Mouse (Mus musculus): ENCODE data around the gene Trim69. TPM values are rescaled to one million over a fixed set of nuclear protein-coding genes. Genes with fewer than 3 reads are reported as not detected.

The Trim69 gene
- total and polyA plus RNA-seq, 3 experiments, result 0.04 TPM; not detected in 2

DNA sequence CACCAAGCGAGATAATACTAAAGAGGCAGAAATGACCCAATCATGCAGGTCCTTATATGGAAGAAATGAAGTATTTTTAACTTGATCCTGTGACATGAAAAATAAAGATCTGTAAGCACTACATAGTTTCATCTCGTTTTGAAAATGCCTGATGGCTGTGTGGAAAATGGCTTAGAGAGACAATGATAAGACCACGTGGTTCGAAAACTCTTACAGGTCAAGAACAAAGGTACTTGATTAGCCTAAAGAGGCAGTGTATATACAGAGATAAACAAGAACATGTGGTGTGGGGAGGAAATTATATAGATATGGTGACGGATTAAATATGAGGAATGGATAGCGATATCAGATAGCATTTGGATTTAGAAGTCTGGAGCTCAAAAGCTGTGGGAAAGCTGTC lies 10.8 kb downstream of the Trim69 start:
- H3K9me3 ChIP-seq (replicated peaks; ENCODE audit: insufficient read depth, low read length), result no peaks in the 10 kb centered on the region
- peak; percentile 81 for TF ChIP-seq USF1 (IDR thresholded peaks at IDR 0.05; ENCODE audit: low read depth, low read length)
- peak; percentile 44; the same call in 1 of the 2 replicates for TF ChIP-seq MXI1 (IDR thresholded peaks at IDR 0.05; ENCODE audit: low read depth, low read length)
- TF ChIP-seq MYC (IDR thresholded peaks at IDR 0.05; ENCODE audit: low read depth, low read length), result peak; percentile 26; the same call in 1 of the 2 replicates
- no peak for TF ChIP-seq POLR2AphosphoS2 (IDR thresholded peaks at IDR 0.05; ENCODE audit: low read length)
- peak; percentile 92 for TF ChIP-seq MAX (IDR thresholded peaks at IDR 0.05; ENCODE audit: low read length)
- TF ChIP-seq GATA1 (IDR thresholded peaks at IDR 0.05; ENCODE audit: low read depth, low read length), result peak; percentile 46; the same call in 1 of the 2 replicates
- no peak for TF ChIP-seq TBP (IDR thresholded peaks at IDR 0.05; ENCODE audit: low read depth, low read length)
- TF ChIP-seq E2F4 (IDR thresholded peaks at IDR 0.05; ENCODE audit: borderline replicate concordance, low read depth, low read length), result no peak
- peaks cover 0 to 13% of the 10 kb centered on the region in 2 experiments; a peak in 2 of 4 replicates for H3K36me3 ChIP-seq (ENCODE audit: control insufficient read depth in 1 of 2, insufficient read depth in 2 of 2, low read length in 2 of 2)
- peaks cover 8% of the 10 kb centered on the region in 2 experiments; a peak in 3 of 4 replicates for H3K4me1 ChIP-seq (ENCODE audit: control insufficient read depth in 1 of 2, insufficient read depth in 2 of 2, low read length in 2 of 2)
- no peak overlapping the region for H3K9ac ChIP-seq (ENCODE audit: control insufficient read depth, low read depth, low read length, poor library complexity, severe bottlenecking)
- H3K4me3 ChIP-seq (ENCODE audit: control insufficient read depth in 1 of 2, insufficient read depth in 1 of 2, low read depth in 2 of 2, low read length in 2 of 2), result no peak overlapping the region
- no peaks in the 10 kb centered on the region for H3K79me2 ChIP-seq (ENCODE audit: control insufficient read depth, insufficient read depth, low read length, poor library complexity)
- DNase-seq (ENCODE audit: low read depth, low spot score), result no peak
- no peak overlapping the region for H3K27ac ChIP-seq (ENCODE audit: control insufficient read depth, low read depth, low read length)
- no peaks in the 10 kb centered on the region; a peak in 3 of 4 replicates for H3K27me3 ChIP-seq (ENCODE audit: control insufficient read depth in 1 of 2, insufficient read depth in 2 of 2, low read length in 2 of 2)

DNA sequence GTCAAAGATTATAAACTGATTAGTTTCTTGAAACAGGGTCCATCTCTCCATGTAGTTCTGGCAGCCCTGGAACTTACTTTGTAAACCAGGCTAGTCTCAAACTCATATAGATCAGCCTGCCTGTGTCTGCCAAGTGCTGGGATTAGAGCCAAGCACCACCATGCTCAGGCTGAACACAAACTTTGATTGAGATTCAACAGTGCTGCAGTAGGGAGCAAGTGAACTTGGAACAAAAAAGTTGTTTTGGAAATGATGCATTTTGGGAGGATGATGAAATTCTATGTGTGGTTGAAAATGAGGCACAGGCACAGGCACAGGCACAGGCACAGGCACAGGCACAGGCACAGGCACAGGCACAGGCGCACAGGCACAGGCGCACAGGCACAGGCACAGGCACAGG lies 11.7 kb downstream of the Trim69 start:
- TF ChIP-seq USF1 (IDR thresholded peaks at IDR 0.05; ENCODE audit: low read depth, low read length), result no peak
- no peak for TF ChIP-seq EP300 (IDR thresholded peaks at IDR 0.05; ENCODE audit: low read depth in 1 of 2, low read length in 2 of 2)
- no peak for TF ChIP-seq TAL1 (IDR thresholded peaks at IDR 0.05; ENCODE audit: low read length)
- Histone ChIP-seq H3K79me2 (ENCODE audit: control insufficient read depth, insufficient read depth, low read length, poor library complexity) (no peaks in the 10 kb centered on the region), H3K9me3 (replicated peaks; ENCODE audit: insufficient read depth, low read length) (no peaks in the 10 kb centered on the region), H3K9ac (ENCODE audit: control insufficient read depth, low read depth, low read length, poor library complexity, severe bottlenecking) (no peak overlapping the region), H3K27ac (ENCODE audit: control insufficient read depth, low read depth, low read length) (no peak overlapping the region), H3K4me3 (ENCODE audit: control insufficient read depth in 1 of 2, insufficient read depth in 1 of 2, low read depth in 2 of 2, low read length in 2 of 2) (no peak overlapping the region), H3K4me1 (ENCODE audit: control insufficient read depth in 1 of 2, insufficient read depth in 2 of 2, low read length in 2 of 2) (peaks cover 8% of the 10 kb centered on the region in 2 experiments; a peak in 3 of 4 replicates), H3K27me3 (ENCODE audit: control insufficient read depth in 1 of 2, insufficient read depth in 2 of 2, low read length in 2 of 2) (no peaks in the 10 kb centered on the region; a peak in 3 of 4 replicates), H3K36me3 (ENCODE audit: control insufficient read depth in 1 of 2, insufficient read depth in 2 of 2, low read length in 2 of 2) (peaks cover 0 to 13% of the 10 kb centered on the region in 2 experiments; a peak in 2 of 4 replicates)
- no peak for DNase-seq (ENCODE audit: low read depth, low spot score)

DNA sequence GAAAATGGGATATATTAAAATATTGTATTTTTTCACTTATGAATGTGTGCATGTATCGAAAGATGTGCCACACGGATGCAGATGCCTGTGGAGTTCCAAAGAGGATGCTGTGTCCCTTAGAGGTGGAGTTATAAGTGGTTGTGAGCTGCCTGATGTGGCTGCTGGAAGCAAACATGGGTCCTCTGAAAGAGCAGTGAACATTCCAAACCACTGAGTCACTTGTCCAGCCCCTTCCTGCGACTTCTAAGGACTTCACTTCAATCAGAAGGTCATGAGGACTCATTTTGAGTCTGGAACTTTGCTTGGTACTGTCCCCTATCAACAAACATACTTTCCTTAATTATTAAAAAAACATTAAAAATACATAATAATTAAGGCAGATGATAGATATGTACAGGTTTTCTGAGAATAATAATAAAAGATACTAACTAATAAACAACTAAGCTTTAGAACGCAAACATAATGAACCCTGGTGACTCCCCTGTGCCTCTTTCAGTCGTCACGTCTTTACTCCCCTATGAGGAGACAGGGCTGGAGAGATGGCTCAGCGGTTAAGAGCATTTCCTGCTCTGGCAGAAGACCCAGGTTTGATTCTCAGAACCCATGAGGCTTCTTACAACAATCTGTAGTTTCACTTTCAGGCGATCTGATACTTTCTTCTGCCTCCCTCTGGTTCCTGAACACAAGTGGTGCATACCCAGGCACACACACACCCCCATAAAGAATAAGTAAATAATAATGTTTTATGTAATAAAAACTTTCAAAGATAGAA lies 19.7 kb downstream of the Trim69 start:
- no peaks in the 10 kb centered on the region for H3K9me3 ChIP-seq (replicated peaks; ENCODE audit: insufficient read depth, low read length)
- H3K4me1 ChIP-seq (ENCODE audit: control insufficient read depth in 1 of 2, insufficient read depth in 2 of 2, low read length in 2 of 2), result peaks cover 4 to 5% of the 10 kb centered on the region in 2 experiments; a peak in 3 of 4 replicates
- peak overlapping the region; percentile 45 for H3K9ac ChIP-seq (ENCODE audit: control insufficient read depth, low read depth, low read length, poor library complexity, severe bottlenecking)
- H3K36me3 ChIP-seq (ENCODE audit: control insufficient read depth in 1 of 2, insufficient read depth in 2 of 2, low read length in 2 of 2), result peaks cover 0 to 6% of the 10 kb centered on the region in 2 experiments; a peak in 2 of 4 replicates
- peak overlapping the region; percentile 54 to 57 for H3K4me3 ChIP-seq (ENCODE audit: control insufficient read depth in 1 of 2, insufficient read depth in 1 of 2, low read depth in 2 of 2, low read length in 2 of 2)
- peaks cover 0 to 2% of the 10 kb centered on the region in 2 experiments; a peak in 3 of 4 replicates for H3K27me3 ChIP-seq (ENCODE audit: control insufficient read depth in 1 of 2, insufficient read depth in 2 of 2, low read length in 2 of 2)
- DNase-seq (ENCODE audit: low read depth, low spot score), result peak; percentile 70
- H3K79me2 ChIP-seq (ENCODE audit: control insufficient read depth, insufficient read depth, low read length, poor library complexity), result no peaks in the 10 kb centered on the region
- H3K27ac ChIP-seq (ENCODE audit: control insufficient read depth, low read depth, low read length), result no peak overlapping the region
- TF ChIP-seq RCOR1 (IDR thresholded peaks at IDR 0.05; ENCODE audit: low read depth, low read length) (0 out of 2 replicates have a peak, but pooled peaks have one; percentile 23), NELFE (IDR thresholded peaks at IDR 0.05; ENCODE audit: low read depth, low read length) (no peak), CHD1 (IDR thresholded peaks at IDR 0.05; ENCODE audit: low read depth, low read length) (no peak), TBP (IDR thresholded peaks at IDR 0.05; ENCODE audit: low read depth, low read length) (peak; percentile 91)
